Mouse (Mus musculus): ENCODE measurements around the gene Rgcc. TPM values are rescaled to one million over a fixed set of nuclear protein-coding genes. Genes with fewer than 3 reads are reported as not detected.

Gene Rgcc
- 10 to 100 TPM; 32.2 to 35.0 (median 33.7) TPM for total RNA-seq (2022)

- peak; percentile 90 to 92 for DNase-seq (ENCODE audit: low spot score in 2 of 2)
Observed at GRCm38 (mm10) chr14:79301466-79301875, at the start of gene Rgcc. Gene Rgcc (minus strand): TSS chr14:79301645.

- no peak for DNase-seq (ENCODE audit: low spot score in 2 of 2)
Observed at GRCm38 (mm10) chr14:79346384-79346783, 44.9 kb upstream of the Rgcc start.

GRCm38 (mm10) chr14:79335613-79336012 is 34.2 kb upstream of the Rgcc start:
- no peak for DNase-seq (ENCODE audit: low spot score in 2 of 2)

DNA sequence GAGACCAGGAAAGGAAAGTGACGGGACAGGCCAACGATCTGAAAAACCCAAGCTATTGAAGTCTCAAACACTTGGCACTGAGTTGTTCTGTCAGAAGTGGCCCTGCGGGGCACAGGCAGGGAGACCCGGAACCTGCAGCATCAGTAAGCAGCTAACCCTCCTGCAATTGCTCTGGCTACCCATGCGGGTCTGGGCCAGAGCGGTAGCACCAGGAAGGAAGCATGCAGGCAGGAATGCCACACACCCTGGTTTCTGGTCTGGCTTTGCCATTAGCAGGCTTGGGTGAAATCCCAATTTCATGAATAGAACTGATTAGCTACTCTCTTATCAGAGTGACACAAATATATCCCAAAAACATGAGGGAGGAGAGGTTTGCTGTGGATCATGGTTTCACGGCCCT is 30.5 kb upstream of the Rgcc start:
- no peak for DNase-seq (ENCODE audit: low spot score in 2 of 2)

GRCm38 (mm10) chr14:79330944-79331561 is 29.6 kb upstream of the Rgcc start:
- no peak for DNase-seq (ENCODE audit: low spot score in 2 of 2)

DNA sequence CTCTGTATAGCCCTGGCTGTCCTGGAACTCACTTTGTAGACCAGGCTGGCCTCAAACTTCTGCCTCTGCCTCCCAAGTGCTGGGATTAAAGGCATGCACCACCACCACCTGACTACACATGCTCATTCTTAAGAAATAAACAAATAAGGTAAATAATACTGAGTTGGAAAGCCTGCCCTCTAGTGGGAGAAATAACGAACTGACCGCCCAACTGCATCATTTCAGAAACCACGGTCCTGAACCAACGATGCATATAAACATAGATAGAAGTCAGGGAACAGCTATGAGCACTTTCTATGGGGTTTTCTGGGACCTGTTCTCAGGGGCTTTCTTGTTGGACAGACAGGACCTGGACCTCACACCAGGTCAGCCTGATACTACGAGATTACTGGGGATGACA is 25.6 kb upstream of the Rgcc start:
- DNase-seq (ENCODE audit: low spot score in 2 of 2) = no peak

GRCm38 (mm10) chr14:79324112-79324840 is 22.8 kb upstream of the Rgcc start:
- no peak for DNase-seq (ENCODE audit: low spot score in 2 of 2)

DNA sequence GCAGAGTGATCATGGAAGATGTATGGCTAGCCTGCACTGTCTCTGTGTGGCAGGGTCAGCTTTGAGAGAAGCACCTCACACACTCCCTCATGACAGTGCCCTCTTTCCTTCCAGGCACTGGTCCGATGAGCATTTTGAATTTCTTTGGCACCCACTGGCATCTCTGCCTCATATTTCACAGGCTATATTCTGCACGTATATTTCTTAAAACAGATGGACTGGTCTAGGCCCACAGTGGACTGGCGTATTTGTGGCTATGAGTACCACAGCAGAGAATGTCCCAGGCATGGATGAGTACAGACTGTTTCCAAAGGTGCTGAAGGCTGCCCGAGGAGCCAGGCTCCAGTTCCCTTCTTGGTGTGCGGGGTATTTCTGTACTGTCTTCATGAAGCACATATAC is 20.4 kb upstream of the Rgcc start:
- no peak for DNase-seq (ENCODE audit: low spot score in 2 of 2)

GRCm38 (mm10) chr14:79321152-79321551 is 19.7 kb upstream of the Rgcc start:
- DNase-seq (ENCODE audit: low spot score in 2 of 2) = no peak

DNA sequence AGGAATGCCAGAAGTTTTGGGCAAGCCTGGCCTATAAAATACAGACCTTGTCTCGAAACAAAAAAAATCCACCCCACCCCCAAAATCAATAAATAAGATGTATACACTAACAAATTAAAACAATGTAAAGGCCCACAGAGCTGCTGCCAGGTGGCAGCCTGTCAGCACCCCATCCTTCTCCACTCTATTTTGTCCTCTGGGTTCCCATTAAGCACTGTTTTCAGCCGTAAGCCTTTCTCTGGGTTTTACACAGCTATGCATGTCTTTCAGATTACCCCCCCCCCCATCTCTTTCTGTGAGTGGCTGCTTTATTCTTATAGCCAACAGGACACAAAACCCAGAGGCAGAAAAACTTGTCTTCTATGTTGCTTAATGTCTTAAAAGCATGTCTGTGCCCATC is 16.2 kb upstream of the Rgcc start:
- DNase-seq (ENCODE audit: low spot score in 2 of 2) = no peak

DNA sequence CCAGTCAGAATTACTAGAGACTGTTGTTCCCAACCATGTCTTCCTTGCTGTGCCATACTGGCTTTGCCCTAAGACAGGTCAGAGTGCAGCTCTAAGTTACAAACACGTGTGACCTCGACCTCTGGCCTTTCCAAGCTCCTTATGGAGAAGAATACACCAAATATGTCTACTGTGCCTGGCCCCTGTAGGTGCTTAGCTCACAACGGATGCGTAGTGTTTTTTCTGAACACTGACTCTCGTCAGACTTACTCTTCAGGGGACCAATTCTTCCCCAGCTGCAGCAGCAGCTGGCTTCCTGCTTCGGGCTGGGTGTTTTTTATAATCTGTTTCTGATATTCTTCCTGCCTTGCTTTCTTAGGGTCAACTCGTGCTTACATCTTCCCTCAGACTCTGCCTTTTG is 14.4 kb upstream of the Rgcc start:
- DNase-seq (ENCODE audit: low spot score in 2 of 2) = no peak

DNA sequence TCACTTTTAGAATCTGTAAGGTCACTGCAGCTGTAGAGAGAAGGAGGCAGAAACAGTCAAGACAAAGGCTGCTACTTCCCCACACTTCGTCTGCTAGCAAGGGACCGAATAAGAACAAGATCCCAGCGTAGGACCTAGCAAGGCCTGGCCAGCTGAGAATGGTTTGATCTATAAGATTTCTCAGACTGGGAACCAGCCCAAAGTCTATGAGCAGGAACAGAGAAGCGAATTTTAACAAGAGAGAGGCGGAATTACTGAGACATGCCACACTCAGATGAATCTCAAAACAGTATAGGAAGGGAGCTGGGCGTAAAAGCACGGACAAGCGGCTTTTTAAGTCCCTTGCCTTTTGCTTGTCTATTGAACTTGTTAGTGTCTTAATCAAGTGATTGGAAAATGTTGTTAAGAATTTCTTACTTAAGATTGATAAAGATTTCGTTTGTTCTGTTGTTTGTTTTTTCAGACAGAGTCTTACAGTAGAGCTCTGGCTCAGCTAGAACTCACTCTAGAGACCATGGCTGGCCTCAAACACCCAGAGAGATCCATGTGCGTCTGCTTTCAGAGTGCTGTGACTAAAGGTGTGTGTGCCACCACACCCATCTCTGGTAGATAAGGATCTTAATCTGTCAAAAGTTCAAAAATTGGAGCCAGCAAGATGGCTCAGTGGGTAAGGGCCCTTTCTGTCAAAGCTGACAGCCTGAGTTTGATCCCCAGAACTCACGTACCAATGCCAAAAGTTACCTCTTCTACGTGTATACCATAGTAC is 13.0 kb upstream of the Rgcc start:
- DNase-seq (ENCODE audit: low spot score in 2 of 2) = no peak

- no peak for DNase-seq (ENCODE audit: low spot score in 2 of 2)
Observed at GRCm38 (mm10) chr14:79313439-79314175, 12.2 kb upstream of the Rgcc start.

DNA sequence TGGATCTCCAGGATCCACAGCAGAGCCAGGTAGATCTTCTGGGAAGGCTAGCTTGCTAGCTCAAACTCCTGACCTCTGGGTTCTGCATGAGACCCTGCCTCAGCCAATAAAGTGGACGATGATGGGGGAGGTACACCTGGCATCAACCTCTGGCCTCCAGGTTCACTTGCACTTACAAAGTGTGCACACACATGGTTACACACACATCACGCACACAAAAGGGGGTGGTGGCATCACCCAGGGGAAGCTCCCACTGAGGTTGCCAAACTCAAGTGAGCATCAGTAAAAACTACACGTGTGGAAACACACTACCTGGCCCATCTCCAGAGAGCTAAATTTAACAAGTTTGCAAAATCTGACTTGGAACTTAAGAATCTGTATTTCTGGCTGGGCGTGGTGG is 11.3 kb upstream of the Rgcc start:
- DNase-seq (ENCODE audit: low spot score in 2 of 2) = no peak

- DNase-seq (ENCODE audit: low spot score in 2 of 2) = no peak
Observed at GRCm38 (mm10) chr14:79311918-79312454, 10.5 kb upstream of the Rgcc start.

DNA sequence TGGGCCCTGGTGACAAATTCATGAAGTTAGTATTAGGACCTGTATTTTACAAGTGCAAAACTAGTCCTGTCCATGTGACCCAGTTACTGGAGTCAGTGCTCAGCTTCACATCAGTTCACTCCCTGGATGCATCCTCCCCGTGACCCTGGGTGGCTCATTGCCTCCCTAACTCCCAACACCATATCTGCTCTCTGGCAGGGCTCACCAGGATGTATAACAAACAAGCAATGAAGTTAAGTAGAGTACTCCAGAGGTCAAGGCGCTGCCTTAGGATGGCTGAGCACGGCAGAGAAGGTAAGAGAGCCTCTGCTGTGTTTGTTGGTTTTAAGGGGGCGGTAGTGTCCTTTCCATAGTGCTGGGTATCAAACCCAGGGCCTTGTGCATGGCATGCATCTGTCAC is 7.7 kb upstream of the Rgcc start:
- no peak for DNase-seq (ENCODE audit: low spot score in 2 of 2)

GRCm38 (mm10) chr14:79308364-79308763 is 6.9 kb upstream of the Rgcc start:
- DNase-seq (ENCODE audit: low spot score in 2 of 2) = no peak

GRCm38 (mm10) chr14:79307908-79308307 is 6.5 kb upstream of the Rgcc start:
- no peak for DNase-seq (ENCODE audit: low spot score in 2 of 2)

DNA sequence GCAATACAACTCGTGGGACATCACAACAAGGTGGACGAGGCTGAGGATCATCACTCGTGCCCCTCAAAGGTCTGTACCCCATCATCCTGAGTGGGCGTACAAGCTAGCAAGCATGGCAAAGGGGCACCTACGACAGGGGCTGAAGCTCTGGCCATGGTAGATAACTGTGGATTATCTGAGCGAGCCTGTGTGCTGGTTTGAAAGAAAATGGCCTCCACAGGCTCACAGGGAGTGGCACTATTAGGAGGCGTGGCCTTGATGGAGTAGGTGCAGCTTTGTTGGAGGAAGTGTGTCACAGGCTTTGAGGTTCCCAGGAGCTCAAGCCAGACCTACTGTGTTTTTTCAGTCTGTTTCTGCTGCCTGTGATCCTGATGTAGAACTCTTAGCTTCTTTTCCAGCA is 5.7 kb upstream of the Rgcc start:
- DNase-seq (ENCODE audit: low spot score in 2 of 2) = no peak

DNA sequence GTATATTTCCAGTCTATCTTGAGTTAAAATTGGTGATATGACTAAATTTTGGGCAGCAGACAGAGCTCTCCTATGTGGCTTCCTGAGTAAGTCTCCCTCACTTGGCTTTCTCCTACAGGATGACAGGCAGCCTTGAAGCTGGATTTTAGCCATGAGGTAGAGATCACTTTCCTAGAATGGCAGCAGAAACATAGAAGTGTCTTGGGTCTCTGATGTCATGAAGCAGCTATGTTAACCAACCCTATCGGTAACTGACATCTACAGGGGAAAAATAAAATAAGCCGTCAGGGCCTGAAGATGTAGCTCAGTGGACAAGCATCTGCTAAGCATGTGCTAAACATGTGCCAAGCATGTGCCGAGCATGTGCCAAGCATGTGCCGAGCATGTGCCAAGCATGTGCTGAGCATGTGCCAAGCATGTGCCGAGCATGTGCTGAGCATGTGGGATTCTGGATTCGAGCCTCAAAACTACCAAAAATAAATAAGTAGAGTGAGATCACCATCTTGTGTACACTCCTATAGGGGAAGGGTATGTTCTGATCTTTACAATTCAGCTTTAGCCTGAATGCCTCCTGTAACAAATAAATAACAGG is 3.5 kb upstream of the Rgcc start:
- DNase-seq (ENCODE audit: low spot score in 2 of 2) = no peak

- no peak for DNase-seq (ENCODE audit: low spot score in 2 of 2)
Observed at GRCm38 (mm10) chr14:79303150-79303549, 1.7 kb upstream of the Rgcc start.

All from left cerebral cortex, adult 8-10 months (tissue).